Mouse (Mus musculus) intestine, embryonic 16.5 days (tissue): ENCODE results near the gene Gm12184. TPM values are rescaled to one million over a fixed set of nuclear protein-coding genes. Genes with fewer than 3 reads are reported as not detected.

Experiments
- polyA plus RNA-seq: library from polyadenylated mRNA; unstranded; fragments of >200 nt; fragmentation: Nextera tagmentation; extraction: Ambion mirVana; gene quantifications from 2 replicates; pipeline ENCODE4 v1.2.1, GENCODE M21; 2015

The Gm12184 gene
- polyA plus RNA-seq, 1 experiment from 2014 or later, result 1.4 TPM

Other genes with a start within 250 kb of the Gm12184 start
- 713 and 755 TPM in 2 replicates for gene Rack1, start 26.3 kb downstream of the Gm12184 start, polyA plus RNA-seq
- gene Trim41, start 9.3 kb downstream of the Gm12184 start, polyA plus RNA-seq, result 4.1 and 5.9 TPM in 2 replicates
- gene Trim7, start 515 bp downstream of the Gm12184 start, polyA plus RNA-seq, result 0.78 and 1.2 TPM in 2 replicates
- 15.6 and 15.8 TPM in 2 replicates for gene Irgm1, start 45.0 kb upstream of the Gm12184 start, polyA plus RNA-seq
- gene Gm5431, start 75.6 kb upstream of the Gm12184 start, polyA plus RNA-seq, result 0.28 and 0.37 TPM in 2 replicates
- gene Psme2b, start 119.5 kb upstream of the Gm12184 start, polyA plus RNA-seq, result 3.5 and 4.6 TPM in 2 replicates
- gene Olfr56, start 152.2 kb upstream of the Gm12184 start, polyA plus RNA-seq, result 0.10 TPM in 1 of 2 replicates, not detected in the other
- gene 9930111J21Rik1, start 152.7 kb upstream of the Gm12184 start, polyA plus RNA-seq, result 0.70 and 1.1 TPM in 2 replicates
- not detected in 2 replicates for gene Gm12185, start 165.6 kb upstream of the Gm12184 start, polyA plus RNA-seq
- gene Tgtp1, start 167.5 kb upstream of the Gm12184 start, polyA plus RNA-seq, result 1.9 and 2.1 TPM in 2 replicates
- gene 9930111J21Rik2, start 224.6 kb upstream of the Gm12184 start, polyA plus RNA-seq, result 0.65 and 0.87 TPM in 2 replicates
- gene Tgtp2, start 237.6 kb upstream of the Gm12184 start, polyA plus RNA-seq, result 0.86 and 1.0 TPM in 2 replicates
- gene Ifi47, start 249.9 kb upstream of the Gm12184 start, polyA plus RNA-seq, result 3.2 and 3.6 TPM in 2 replicates